Mouse (Mus musculus) NIH3T3 (cell line): ENCODE measurements around the gene Crip2.

Source experiments
- DNase-seq: peaks from one replicate; pipeline ENCODE4 v3.0.0-alpha.2; 2012; ENCODE audit warnings: low read depth

The Crip2 gene

GRCm38 (mm10) chr12:113131601-113132000, 8.4 kb upstream of the Crip2 start:
- no peak for DNase-seq

DNA sequence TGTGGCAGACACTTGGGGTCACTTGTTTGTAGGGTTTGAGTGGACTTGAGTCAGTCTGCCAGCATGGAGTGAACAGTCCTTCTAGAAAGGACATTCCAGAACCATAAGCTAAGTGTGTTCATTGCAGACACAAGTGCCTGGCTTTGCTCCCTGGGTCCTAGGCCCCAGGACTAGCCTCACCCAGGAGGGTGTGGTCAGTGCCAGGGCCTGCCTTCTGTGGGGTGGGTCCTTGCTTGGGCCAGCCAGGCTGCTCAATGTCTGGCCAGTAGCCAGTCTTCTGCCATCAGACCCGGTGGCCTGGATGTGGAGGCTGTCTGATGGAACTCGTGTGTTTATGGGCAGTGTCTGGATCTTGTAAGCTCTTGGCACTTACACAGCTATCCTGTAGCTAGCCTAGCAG, 7.5 kb upstream of the Crip2 start:
- DNase-seq = peak; percentile 65

DNA sequence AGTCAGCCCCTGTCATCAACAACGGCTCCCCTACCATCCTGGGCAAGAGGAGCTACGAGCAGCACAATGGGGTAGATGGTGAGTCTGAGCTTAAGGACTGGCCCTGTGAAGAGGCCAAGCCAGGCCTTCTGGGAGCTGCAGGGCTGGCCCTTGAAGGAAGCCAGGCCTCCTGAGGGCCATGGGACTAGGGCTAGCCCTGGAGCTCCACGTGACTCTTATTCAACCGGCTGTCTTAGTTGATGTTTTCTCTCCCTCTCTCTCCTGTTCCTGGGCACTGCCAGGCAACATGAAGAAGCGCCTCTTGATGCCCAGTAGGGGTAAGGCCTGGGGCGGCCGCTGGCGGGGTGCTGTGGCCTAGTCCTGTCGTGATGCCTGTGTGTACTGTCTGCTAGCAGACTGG, 6.8 kb upstream of the Crip2 start:
- no peak for DNase-seq

- no peak for DNase-seq
These were observed 6.1 kb upstream of the Crip2 start for GRCm38 (mm10) chr12:113133861-113134403.

DNA sequence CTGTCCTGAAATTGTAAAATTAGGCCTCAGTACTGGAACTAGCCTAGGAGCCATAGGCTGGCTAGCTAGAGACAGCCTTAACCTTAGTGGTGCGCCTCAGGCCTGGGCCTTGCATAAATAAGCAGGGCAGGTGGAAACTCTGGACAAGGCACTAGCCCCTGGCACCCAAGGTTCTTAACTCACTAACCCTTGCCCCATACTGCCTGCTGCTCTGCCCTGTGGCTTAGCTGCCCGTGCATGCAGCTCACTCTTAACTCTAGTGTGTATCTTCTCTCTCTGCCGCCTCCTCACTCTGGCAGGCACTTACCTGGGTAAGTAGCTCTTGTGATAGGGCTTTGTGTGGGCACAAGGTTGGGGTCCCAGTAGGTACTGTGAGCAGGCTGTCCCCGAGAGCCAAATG, 5.5 kb upstream of the Crip2 start:
- DNase-seq = no peak

- no peak for DNase-seq
These were observed 4.6 kb upstream of the Crip2 start for GRCm38 (mm10) chr12:113135401-113135800.

DNA sequence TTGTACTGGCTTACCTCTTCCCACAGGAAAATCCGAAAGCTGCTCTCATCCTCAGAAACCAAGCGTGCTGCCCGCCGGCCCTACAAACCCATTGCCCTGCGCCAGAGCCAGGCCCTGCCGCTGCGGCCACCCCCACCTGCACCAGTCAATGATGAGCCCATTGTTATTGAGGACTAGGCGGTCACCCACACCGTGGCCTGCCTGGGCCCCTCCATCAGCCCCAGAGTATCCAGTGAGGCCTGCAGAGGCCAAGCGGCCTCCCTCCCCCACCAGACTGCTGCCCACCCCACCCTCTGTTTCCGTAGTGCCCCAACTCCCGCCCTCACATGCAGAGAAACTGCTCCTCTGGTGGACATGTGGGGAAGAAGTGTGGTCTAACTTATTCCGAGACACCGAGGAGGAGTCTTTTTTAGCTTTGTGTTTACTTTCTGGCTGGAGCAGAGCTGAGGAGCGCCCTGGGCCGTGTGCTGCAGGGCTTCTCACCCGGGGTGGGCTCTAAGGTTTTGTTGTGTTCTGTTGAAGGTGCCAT, 3.5 kb upstream of the Crip2 start:
- DNase-seq = no peak

DNA sequence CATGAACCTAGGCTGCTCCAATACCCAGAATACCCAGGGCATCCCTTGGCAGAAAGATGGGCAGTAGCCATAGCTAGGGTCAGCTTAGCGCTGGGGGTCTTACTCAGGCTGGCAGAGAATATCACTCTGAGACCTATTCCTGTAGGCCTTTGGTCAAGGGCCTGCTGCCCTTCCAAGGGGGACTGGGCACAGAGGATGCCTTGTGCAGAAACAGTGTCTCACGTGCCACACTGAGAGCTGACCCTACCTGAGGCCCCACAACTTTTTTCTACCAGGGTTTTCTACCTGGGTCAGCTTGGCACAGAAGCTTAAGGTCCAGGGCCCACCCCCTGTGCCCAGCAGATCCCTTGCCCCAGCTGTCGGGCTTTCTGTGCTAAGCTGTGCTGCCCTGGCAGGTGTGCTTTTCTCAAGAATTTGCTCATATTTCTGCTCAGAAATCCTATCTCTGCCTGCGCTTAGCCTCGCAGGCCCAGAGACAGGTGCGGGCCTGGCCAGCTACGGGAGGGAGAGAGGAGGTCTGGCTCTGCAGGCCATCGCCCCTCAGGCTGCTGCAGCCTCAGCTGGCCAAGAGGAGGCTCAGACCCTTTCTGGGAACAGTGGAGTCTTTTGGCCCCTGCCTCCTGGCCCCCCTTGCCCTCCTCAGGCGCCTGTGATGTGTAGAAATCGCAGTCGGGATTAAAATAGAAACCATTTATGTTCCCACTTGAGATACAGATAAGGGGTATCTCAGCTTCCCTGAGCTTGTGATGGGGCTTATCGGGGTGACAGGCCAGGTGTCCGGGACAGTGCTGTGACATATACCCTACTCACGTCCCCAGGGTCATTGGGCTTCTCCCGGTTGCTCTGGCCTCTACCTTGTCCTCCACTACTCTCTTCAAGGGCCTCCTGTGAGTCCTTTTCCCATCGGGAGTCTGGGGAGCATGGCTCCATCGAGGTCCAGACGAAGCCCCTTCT, 2.5 kb upstream of the Crip2 start:
- DNase-seq = no peak

DNA sequence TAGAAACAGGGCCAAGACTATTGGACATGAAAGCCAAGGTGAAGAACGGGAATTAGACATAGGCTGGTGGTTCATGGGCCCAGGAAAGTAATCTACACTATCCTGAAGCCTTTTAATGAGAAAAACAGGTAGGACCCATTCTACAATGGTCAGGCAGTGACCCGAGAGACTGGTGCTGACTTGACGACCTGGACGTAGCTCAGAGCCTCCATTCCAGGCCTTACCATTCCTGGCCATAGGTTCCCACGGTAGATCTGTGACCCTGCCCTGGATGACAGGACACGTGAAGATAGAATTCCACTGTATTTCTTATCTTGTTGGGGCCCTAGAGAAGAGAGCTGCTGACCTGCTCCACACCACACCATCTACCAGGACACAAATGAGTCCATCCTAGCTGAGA, 1.7 kb upstream of the Crip2 start:
- DNase-seq = no peak

DNA sequence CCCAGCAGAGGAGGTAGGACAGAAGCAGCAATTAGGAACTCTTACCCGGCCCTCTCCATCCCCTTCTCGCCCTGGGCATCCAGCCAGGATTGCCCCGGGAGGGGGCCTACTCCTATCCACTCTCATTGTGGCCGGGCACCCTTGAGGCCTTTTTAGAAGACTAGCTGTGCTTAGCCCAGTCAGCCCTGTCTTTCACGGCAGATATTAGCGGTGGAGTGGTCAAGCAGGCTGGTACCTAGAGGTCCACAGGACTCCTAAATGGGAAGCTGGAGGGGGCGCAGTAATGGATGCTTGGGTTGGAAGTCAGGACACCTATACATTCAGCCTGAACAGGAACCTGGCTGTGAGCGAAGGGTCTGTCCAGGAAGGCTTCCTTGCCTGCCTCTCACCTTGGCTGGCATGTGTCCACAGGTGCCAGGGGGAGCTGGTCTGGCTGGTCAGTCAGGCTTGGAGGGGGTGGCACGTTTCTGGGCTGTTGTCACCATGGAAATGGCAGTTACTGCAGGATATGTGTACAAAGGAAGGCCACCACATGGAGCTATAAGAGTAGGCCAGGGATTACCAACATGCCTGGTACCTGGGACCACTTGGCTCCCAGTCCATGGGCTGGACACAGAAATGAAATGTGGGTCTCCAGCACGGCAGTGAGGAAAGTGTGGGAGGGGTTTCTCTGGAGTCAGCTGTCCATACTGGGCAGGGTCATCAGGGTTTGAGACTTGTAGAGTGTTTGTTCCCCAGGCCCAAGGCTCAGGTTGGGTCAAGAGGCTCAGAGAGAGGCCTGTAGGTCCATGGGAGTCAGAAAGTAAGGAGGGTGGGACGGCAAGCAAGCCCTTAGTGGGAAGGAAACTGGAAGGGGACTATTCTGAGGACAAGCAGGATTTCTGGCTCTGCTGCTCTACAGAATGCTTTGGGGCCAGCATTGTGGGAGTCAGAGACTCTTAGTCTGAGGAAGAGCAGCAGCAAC, 853 bp upstream of the Crip2 start:
- no peak for DNase-seq

DNA sequence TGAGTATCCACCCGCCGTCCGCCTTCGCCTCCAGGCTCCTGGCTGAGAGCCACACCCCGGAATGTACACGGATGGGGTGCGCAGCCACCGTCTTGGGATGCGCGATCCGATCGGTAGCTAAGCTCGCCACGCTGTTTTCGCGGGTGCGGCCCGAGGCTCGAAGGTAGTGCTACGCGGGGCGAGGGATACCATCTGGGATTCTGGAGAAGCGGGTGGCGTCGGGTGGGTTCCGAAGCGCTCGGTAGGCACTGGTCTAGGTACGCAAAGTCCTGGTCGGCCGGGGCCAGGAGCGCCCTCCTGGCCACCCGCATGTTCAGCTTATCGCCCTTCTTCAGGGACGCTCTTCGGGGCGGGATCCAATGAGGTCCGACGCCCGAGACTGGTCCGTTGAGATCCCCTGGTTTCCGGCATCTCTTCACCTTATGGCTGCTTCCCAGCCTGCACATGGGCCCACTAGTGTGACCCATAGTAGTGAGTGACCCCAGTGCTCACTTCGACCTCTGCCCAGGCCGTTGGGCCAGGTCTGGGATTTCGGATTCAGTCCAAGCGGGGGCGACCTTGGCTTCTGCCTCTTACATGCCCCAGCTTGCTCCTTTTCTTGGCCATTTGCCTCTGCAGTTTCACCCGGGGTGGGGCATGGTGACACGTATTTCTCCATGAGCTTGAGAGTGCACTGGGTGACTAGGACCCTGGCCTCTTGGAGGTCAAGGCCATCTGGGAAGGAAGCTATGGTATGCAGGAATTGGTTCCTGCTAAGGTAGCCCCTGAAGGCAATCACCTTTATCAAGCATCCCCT, 778 bp downstream of the Crip2 start:
- DNase-seq = no peak

GRCm38 (mm10) chr12:113141531-113141973, 1.5 kb downstream of the Crip2 start:
- DNase-seq = no peak

GRCm38 (mm10) chr12:113142021-113142975, 2.3 kb downstream of the Crip2 start:
- DNase-seq = peak; percentile 89

DNA sequence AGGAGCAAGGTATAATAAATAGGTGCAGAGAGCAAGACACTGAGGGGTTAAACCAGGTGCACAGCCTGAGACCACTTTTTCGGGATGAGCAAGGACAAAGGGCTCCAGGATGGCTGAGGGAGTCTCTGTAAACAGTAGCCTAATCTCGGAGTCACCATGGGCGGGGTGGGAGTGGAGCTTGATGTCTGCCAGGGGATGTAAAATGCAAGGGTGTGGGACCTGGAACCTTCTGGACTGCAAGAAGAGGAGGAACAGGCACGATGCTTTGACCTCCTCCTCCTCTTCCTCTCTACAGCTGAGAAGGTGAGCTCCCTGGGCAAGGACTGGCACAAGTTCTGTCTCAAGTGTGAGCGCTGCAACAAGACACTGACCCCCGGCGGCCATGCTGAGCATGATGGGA, 3.1 kb downstream of the Crip2 start:
- no peak for DNase-seq

GRCm38 (mm10) chr12:113144001-113144756, 4.1 kb downstream of the Crip2 start:
- DNase-seq = peak; percentile 68

GRCm38 (mm10) chr12:113144886-113145285, 4.8 kb downstream of the Crip2 start:
- no peak for DNase-seq

- DNase-seq = no peak
These were observed 5.6 kb downstream of the Crip2 start for GRCm38 (mm10) chr12:113145591-113145990.

DNA sequence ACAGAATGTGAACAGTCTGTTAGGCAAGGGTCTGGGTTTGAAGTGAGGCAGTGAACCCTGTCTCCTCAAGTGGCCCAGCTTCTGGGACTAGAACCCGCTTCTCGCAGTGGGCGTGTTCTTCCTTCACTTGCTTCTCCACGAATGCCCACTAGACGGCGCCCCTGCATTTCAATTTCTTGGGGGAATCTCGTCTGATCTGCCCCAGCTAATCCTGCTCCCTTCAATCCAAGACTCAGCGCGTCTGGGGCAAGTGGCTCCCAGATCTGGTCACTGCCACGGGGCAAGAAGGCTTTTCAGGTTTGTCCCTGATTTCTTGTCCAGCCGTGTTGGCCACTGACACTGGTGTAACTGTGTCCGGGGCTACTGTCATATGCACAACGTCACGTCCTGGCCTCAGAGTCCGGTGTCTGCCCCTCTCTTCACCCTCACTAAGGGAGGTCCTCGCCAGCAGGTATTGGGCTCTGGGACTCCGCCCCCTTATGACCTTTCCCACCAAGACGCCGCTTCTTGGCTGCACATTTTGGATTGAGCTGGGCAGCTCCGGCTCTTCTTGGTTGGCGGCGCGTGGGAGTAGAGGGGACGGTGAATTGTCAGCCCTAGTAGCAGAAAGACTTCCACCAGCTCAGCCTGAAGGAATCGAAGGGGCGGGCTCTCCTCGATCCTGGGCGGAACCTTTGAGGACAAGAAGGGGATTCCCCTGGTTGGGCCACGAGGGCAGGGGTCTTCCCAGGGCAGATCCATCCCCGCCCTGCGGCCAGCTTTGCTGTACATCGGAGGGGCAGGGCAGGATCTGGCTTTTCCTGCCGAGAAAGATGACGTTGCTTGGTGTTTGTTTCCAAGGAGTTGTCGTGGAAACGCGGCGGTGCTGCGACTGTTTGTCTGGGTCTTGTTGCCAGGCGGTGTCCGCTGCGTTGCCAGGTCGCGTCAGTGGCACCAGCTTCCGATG, 6.3 kb downstream of the Crip2 start, which contains the start of gene Crip1:
Gene Crip1, plus strand, starts transcription at position 205 of the 946 bp plus-strand sequence.
- peak; percentile 57 for DNase-seq
